Mouse (Mus musculus): ENCODE data around the gene Mphosph9.
A peak's percentile ranks its signal among the peaks of the same experiment; 100 is the strongest.
"Not testable (repeated sequence)": the region's sequence is repeated elsewhere in the genome, so short reads cannot be mapped to it uniquely, and the experiment has no call there.

The Mphosph9 gene

GRCm38 (mm10) chr5:124342897-124343296 lies 15.1 kb upstream of the Mphosph9 start:
- DNase-seq (ENCODE audit: low read depth, low spot score), result no peak

- DNase-seq (ENCODE audit: low read depth, low spot score), result not testable (repeated sequence)
Observed at GRCm38 (mm10) chr5:124341753-124342339, 14.1 kb upstream of the Mphosph9 start.

GRCm38 (mm10) chr5:124338791-124339190 lies 11.0 kb upstream of the Mphosph9 start:
- DNase-seq (ENCODE audit: low read depth, low spot score), result no peak

GRCm38 (mm10) chr5:124337909-124338308 lies 10.1 kb upstream of the Mphosph9 start:
- no peak for DNase-seq (ENCODE audit: low read depth, low spot score)

- no peak for DNase-seq (ENCODE audit: low read depth, low spot score)
Observed at GRCm38 (mm10) chr5:124337103-124337502, 9.3 kb upstream of the Mphosph9 start.

- DNase-seq (ENCODE audit: low read depth, low spot score), result no peak
Observed at GRCm38 (mm10) chr5:124334392-124334791, 6.6 kb upstream of the Mphosph9 start.

- DNase-seq (ENCODE audit: low read depth, low spot score), result no peak
Observed at GRCm38 (mm10) chr5:124330086-124330485, 2.3 kb upstream of the Mphosph9 start.

GRCm38 (mm10) chr5:124326829-124327228 lies 943 bp downstream of the Mphosph9 start:
- no peak for DNase-seq (ENCODE audit: low read depth, low spot score)

GRCm38 (mm10) chr5:124317648-124318047 lies 10.1 kb downstream of the Mphosph9 start:
- DNase-seq (ENCODE audit: low read depth, low spot score), result no peak

- no peak for DNase-seq (ENCODE audit: low read depth, low spot score)
Observed at GRCm38 (mm10) chr5:124315941-124316340, 11.8 kb downstream of the Mphosph9 start.

GRCm38 (mm10) chr5:124315498-124315897 lies 12.3 kb downstream of the Mphosph9 start:
- DNase-seq (ENCODE audit: low read depth, low spot score), result no peak

- DNase-seq (ENCODE audit: low read depth, low spot score), result no peak
Observed at GRCm38 (mm10) chr5:124310091-124310490, 17.7 kb downstream of the Mphosph9 start.

- DNase-seq (ENCODE audit: low read depth, low spot score), result no peak
Observed at GRCm38 (mm10) chr5:124309155-124309554, 18.6 kb downstream of the Mphosph9 start.

- DNase-seq (ENCODE audit: low read depth, low spot score), result not testable (repeated sequence)
Observed at GRCm38 (mm10) chr5:124302853-124303252, 24.9 kb downstream of the Mphosph9 start.

GRCm38 (mm10) chr5:124300132-124300531 lies 27.6 kb downstream of the Mphosph9 start:
- no peak for DNase-seq (ENCODE audit: low read depth, low spot score)

- peak; percentile 27 for DNase-seq (ENCODE audit: low read depth, low spot score)
Observed at GRCm38 (mm10) chr5:124299307-124299706, 28.5 kb downstream of the Mphosph9 start.

- no peak for DNase-seq (ENCODE audit: low read depth, low spot score)
Observed at GRCm38 (mm10) chr5:124296475-124296874, 31.3 kb downstream of the Mphosph9 start.

- DNase-seq (ENCODE audit: low read depth, low spot score), result no peak
Observed at GRCm38 (mm10) chr5:124293967-124294366, 33.8 kb downstream of the Mphosph9 start.

GRCm38 (mm10) chr5:124290216-124290615 lies 37.6 kb downstream of the Mphosph9 start:
- no peak for DNase-seq (ENCODE audit: low read depth, low spot score)

GRCm38 (mm10) chr5:124287616-124288247 lies 40.0 kb downstream of the Mphosph9 start:
- no peak for DNase-seq (ENCODE audit: low read depth, low spot score)

GRCm38 (mm10) chr5:124284330-124284729 lies 43.4 kb downstream of the Mphosph9 start:
- no peak for DNase-seq (ENCODE audit: low read depth, low spot score)

- DNase-seq (ENCODE audit: low read depth, low spot score), result no peak
Observed at GRCm38 (mm10) chr5:124282854-124283253, 44.9 kb downstream of the Mphosph9 start.

- DNase-seq (ENCODE audit: low read depth, low spot score), result no peak
Observed at GRCm38 (mm10) chr5:124270226-124270625, 57.5 kb downstream of the Mphosph9 start.
